20 mouse cellular contexts compared by ENCODE assay signal in genomic region chr5:36942446-36942845, GRCm38 (mm10). TPM values are rescaled to one million over a fixed set of nuclear protein-coding genes. Genes with fewer than 3 reads are reported as not detected.
A peak's percentile ranks its signal among the peaks of the same experiment; 100 is the strongest.
DNase-seq lines count a peak whose midpoint lies in the region; ATAC-seq and TF ChIP-seq lines count a peak whose summit lies in the region.
"Had no signal": no experiment of that assay in that cellular context is flagged by ENCODE, and none has a peak within 500 bp of the region (broad histone marks: within the 10 kb centered on the region; RNA-seq: fewer than 3 reads in every experiment).

No protein-coding gene starts in this region.

- no peak overlapping the region for H3K27ac ChIP-seq in cerebellum, adult 2 months (ENCODE audit: insufficient read depth, low read length)
- H3K27ac ChIP-seq in left cerebral cortex, adult 2 months = no peak overlapping the region
- H3K27ac ChIP-seq in thymus, adult 2 months (ENCODE audit: control insufficient read depth, insufficient read depth, low read length) = no peak overlapping the region
- H3K27ac ChIP-seq: kidney, postnatal 0 days; limb, embryonic 15.5 days; midbrain, embryonic 13.5 days had no signal

- no peaks in the 10 kb centered on the region for H3K27me3 ChIP-seq in cerebellum, adult 2 months (ENCODE audit: control insufficient read depth, insufficient read depth, low read length)
- H3K27me3 ChIP-seq in thymus, adult 2 months (ENCODE audit: control insufficient read depth, insufficient read depth, low read length) = no peaks in the 10 kb centered on the region; the same call in 1 of the 2 replicates
- H3K27me3 ChIP-seq: limb, embryonic 15.5 days; midbrain, embryonic 13.5 days had no signal

- TF ChIP-seq CTCF in cerebellum, adult 2 months (IDR thresholded peaks at IDR 0.05; ENCODE audit: borderline replicate concordance, insufficient read depth, low read depth, low read length) = peak; percentile 34; the same call in 1 of the 2 replicates
- peak; percentile 41 for TF ChIP-seq CTCF in left cerebral cortex, adult 2 months (IDR thresholded peaks at IDR 0.05)
- TF ChIP-seq CTCF in thymus, adult 2 months (IDR thresholded peaks at IDR 0.05; ENCODE audit: borderline replicate concordance, control insufficient read depth, extremely low read depth, insufficient read depth, low read length, poor library complexity) = peak; percentile 31; the same call in 1 of the 2 replicates

- no peak for TF ChIP-seq POLR2A in cerebellum, adult 2 months (IDR thresholded peaks at IDR 0.05; ENCODE audit: borderline replicate concordance, insufficient read depth, low read length)
- no peak for TF ChIP-seq POLR2A in thymus, adult 2 months (IDR thresholded peaks at IDR 0.05; ENCODE audit: control insufficient read depth, extremely low read depth, insufficient read depth, low read length, poor library complexity)

- no peak for DNase-seq in cerebellum, adult 2 months
- DNase-seq in cerebellum, adult 11-12 months = no peak
- DNase-seq in left cerebral cortex, adult 2 months (ENCODE audit: extremely low spot score in 1 of 2, low spot score in 2 of 2) = no peak
- DNase-seq in left cerebral cortex, adult 9 months (ENCODE audit: low spot score in 2 of 2) = no peak
- no peak for DNase-seq in thymus, adult 2 months
- DNase-seq in thymus, postnatal 4 days = no peak
- DNase-seq in urinary bladder, postnatal 10 days (ENCODE audit: low spot score) = no peak
- DNase-seq: adrenal gland, adult 2 months; embryo, embryonic 11 days; heart, adult 11 months; heart, postnatal 4 days; kidney, adult 18-20 months; layer of hippocampus, postnatal 36 days; right cerebral cortex, postnatal 14 days; thymus, postnatal 25 days had no signal

- H3K36me3 ChIP-seq in thymus, adult 2 months (ENCODE audit: control insufficient read depth, insufficient read depth, low read length) = no peaks in the 10 kb centered on the region
- H3K36me3 ChIP-seq: limb, embryonic 15.5 days; midbrain, embryonic 13.5 days had no signal

- no peak for ATAC-seq in megakaryocyte progenitor cell, adult 5-6 weeks (replicated peaks; ENCODE audit: poor library complexity)
- ATAC-seq: hindbrain, embryonic 16.5 days; midbrain, embryonic 13.5 days had no signal

- intact Hi-C loops in left cerebral cortex, adult 2 months (cut with DNase I) = no loop called here

- no peak overlapping the region for H3K4me3 ChIP-seq in cerebellum, adult 2 months (replicated peaks; ENCODE audit: insufficient read depth, low read depth, low read length)
- no peak overlapping the region for H3K4me3 ChIP-seq in left cerebral cortex, adult 2 months
- no peak overlapping the region for H3K4me3 ChIP-seq in thymus, adult 2 months (ENCODE audit: control insufficient read depth, insufficient read depth, low read length)
- H3K4me3 ChIP-seq: limb, embryonic 15.5 days; midbrain, embryonic 13.5 days had no signal

- 86% methylated on average over 2 of the region's 2 CpGs for WGBS in cerebellum, adult 2 months
- 86% methylated on average over 2 of the region's 2 CpGs for WGBS in thymus, adult 2 months

- peaks cover 9% of the 10 kb centered on the region for H3K4me1 ChIP-seq in cerebellum, adult 2 months (ENCODE audit: control insufficient read depth, insufficient read depth, low read length)
- no peaks in the 10 kb centered on the region for H3K4me1 ChIP-seq in thymus, adult 2 months (replicated peaks; ENCODE audit: control insufficient read depth, insufficient read depth, low read length)
- H3K4me1 ChIP-seq: limb, embryonic 15.5 days had no signal

RNA-seq across cellular contexts. Expression of gene Wfs1, which starts 46.6 kb away (rescaled TPM):
- 27.2 and 28.3 TPM in 2 replicates for polyA plus RNA-seq in cerebellum, adult 2 months (2012; rRNA removed)
- total RNA-seq in left cerebral cortex, adult 2 months (2021) = 100 to 1,000 TPM; 118 to 155 TPM
- polyA plus RNA-seq in thymus, adult 2 months (2012; rRNA removed) = 7.1 and 8.5 TPM in 2 replicates
- 1.9 and 2.1 TPM in 2 replicates for total RNA-seq in megakaryocyte progenitor cell, adult 5-6 weeks (2015)
- total RNA-seq in megakaryocyte progenitor cell, adult 5-6 weeks (2017) = 0.78 and 2.0 TPM in 2 replicates

Comparison
In these comparisons a context has a peak if more than half of its experiments do, and no peak if none do; other contexts are left out.
1. RNA of gene Wfs1, which starts 46.6 kb away (total RNA-seq): 118 to 155 TPM in left cerebral cortex, adult 2 months; 0.78 to 2.1 TPM in megakaryocyte progenitor cell, adult 5-6 weeks; every median in the first group is over 10 times any median in the second.
2. Peak in every context shown above with its lines, with median percentiles within 50 percentile points of each other: CTCF ChIP-seq.